Mouse (Mus musculus): Measurements from ENCODE around the gene Utp15.

- TF ChIP-seq CTCF (IDR thresholded peaks at IDR 0.05; ENCODE audit: borderline replicate concordance, extremely low read depth, insufficient read depth, insufficient read length) (no peak), POLR2A (IDR thresholded peaks at IDR 0.05; ENCODE audit: borderline replicate concordance, extremely low read depth, insufficient read depth, insufficient read length, poor library complexity, severe bottlenecking) (no peak)
Measured at GRCm38 (mm10) chr13:98308724-98309123, 45.9 kb upstream of the Utp15 start.
